28 mouse cellular contexts compared by ENCODE assay signal in genomic region chr10:60413756-60414155, GRCm38 (mm10). TPM values are rescaled to one million over a fixed set of nuclear protein-coding genes. Genes with fewer than 3 reads are reported as not detected.
DNase-seq lines count a peak whose midpoint lies in the region; TF ChIP-seq lines count a peak whose summit lies in the region.
"Had no signal": no experiment of that assay in that cellular context is flagged by ENCODE, and none has a peak within 500 bp of the region (broad histone marks: within the 10 kb centered on the region; RNA-seq: fewer than 3 reads in every experiment).

No protein-coding gene starts in this region.

- H3K27me3 ChIP-seq in spleen, adult 2 months (ENCODE audit: control insufficient read depth, insufficient read depth, low read length), result no peaks in the 10 kb centered on the region
- peaks cover 18% of the 10 kb centered on the region for H3K27me3 ChIP-seq in CH12.LX (replicated peaks)
- H3K27me3 ChIP-seq in splenic B cell, adult 2 months (ENCODE audit: control insufficient read depth, insufficient read depth, low read length, poor library complexity, severe bottlenecking), result no peaks in the 10 kb centered on the region
- H3K27me3 ChIP-seq in hindbrain, embryonic 10.5 days (ENCODE audit: insufficient read depth, poor library complexity, severe bottlenecking), result peaks cover 22% of the 10 kb centered on the region

- TF ChIP-seq POLR2A in spleen, adult 2 months (IDR thresholded peaks at IDR 0.05; ENCODE audit: low read depth, low read length), result no peak
- TF ChIP-seq POLR2A in CH12.LX (IDR thresholded peaks at IDR 0.05; ENCODE audit: low read depth, low read length), result no peak

- 40% methylated on average over 2 of the region's 2 CpGs for WGBS in spleen, adult 2 months
- WGBS in hindbrain, embryonic 10.5 days, result 90% methylated on average over 2 of the region's 2 CpGs

- H3K36me3 ChIP-seq in spleen, adult 2 months (ENCODE audit: control insufficient read depth, insufficient read depth, low read length), result no peaks in the 10 kb centered on the region
- no peaks in the 10 kb centered on the region for H3K36me3 ChIP-seq in CH12.LX (replicated peaks in 1 of 2; ENCODE audit: control insufficient read depth in 1 of 2, insufficient read depth in 1 of 2, low read length in 1 of 2)
- no peaks in the 10 kb centered on the region for H3K36me3 ChIP-seq in splenic B cell, adult 2 months (ENCODE audit: control insufficient read depth, insufficient read depth, low read length, poor library complexity, severe bottlenecking)
- no peaks in the 10 kb centered on the region for H3K36me3 ChIP-seq in hindbrain, embryonic 10.5 days
- H3K36me3 ChIP-seq: embryonic facial prominence, embryonic 12.5 days; embryonic facial prominence, embryonic 15.5 days; G1E; heart, embryonic 12.5 days; heart, embryonic 15.5 days had no signal

- no peak overlapping the region for H3K27ac ChIP-seq in spleen, adult 2 months (ENCODE audit: insufficient read depth, low read length)
- no peak overlapping the region for H3K27ac ChIP-seq in CH12.LX (ENCODE audit: insufficient read depth, low read depth)
- H3K27ac ChIP-seq in hindbrain, embryonic 10.5 days, result no peak overlapping the region
- H3K27ac ChIP-seq: embryonic facial prominence, embryonic 12.5 days; embryonic facial prominence, embryonic 15.5 days; gastrocnemius, adult 2 months; heart, embryonic 15.5 days; hindbrain, embryonic 14.5 days; hindbrain, postnatal 0 days had no signal

- no peak for TF ChIP-seq RAD21 in CH12.LX (IDR thresholded peaks at IDR 0.05; ENCODE audit: low read depth, low read length)

- H3K4me1 ChIP-seq in spleen, adult 2 months (ENCODE audit: control insufficient read depth, insufficient read depth, insufficient read length), result peaks cover 3% of the 10 kb centered on the region; the same call in 1 of the 2 replicates
- H3K4me1 ChIP-seq in CH12.LX (ENCODE audit: control insufficient read depth in 1 of 2, insufficient read depth in 2 of 2), result peaks cover 6 to 33% of the 10 kb centered on the region in 2 experiments
- peaks cover 9% of the 10 kb centered on the region for H3K4me1 ChIP-seq in hindbrain, embryonic 10.5 days (replicated peaks)
- H3K4me1 ChIP-seq: embryonic facial prominence, embryonic 15.5 days; heart, embryonic 12.5 days; heart, embryonic 15.5 days had no signal

- dilution Hi-C loops in CH12.LX (cut with MboI; ENCODE audit: extremely low pct_ligation_motif_present, extremely low pct_unique_long_range_greater_than_20kb, low sequenced_read_pairs), result no loop called here

- H3K79me2 ChIP-seq in CH12.LX (replicated peaks; ENCODE audit: control insufficient read depth, extremely low read depth, insufficient read depth, poor library complexity, severe bottlenecking), result no peaks in the 10 kb centered on the region

- no peak for TF ChIP-seq CTCF in spleen, adult 2 months (IDR thresholded peaks at IDR 0.05; ENCODE audit: extremely low read depth, insufficient read depth, insufficient read length, insufficient replicate concordance)
- no peak for TF ChIP-seq CTCF in CH12.LX (conservative IDR thresholded peaks at IDR 0.05 in 1 of 2, IDR thresholded peaks at IDR 0.05 in 1 of 2; ENCODE audit: low read depth in 2 of 2, low read length in 2 of 2)

- no peak overlapping the region for H3K9ac ChIP-seq in CH12.LX (ENCODE audit: insufficient read depth, low read depth)
- H3K9ac ChIP-seq: embryonic facial prominence, embryonic 12.5 days; embryonic facial prominence, embryonic 15.5 days; forebrain, postnatal 0 days; heart, embryonic 12.5 days; heart, embryonic 15.5 days; hindbrain, embryonic 14.5 days had no signal

- H3K9me3 ChIP-seq in CH12.LX (replicated peaks; ENCODE audit: low read length), result no peaks in the 10 kb centered on the region
- H3K9me3 ChIP-seq in hindbrain, embryonic 10.5 days, result no peaks in the 10 kb centered on the region
- H3K9me3 ChIP-seq: embryonic facial prominence, embryonic 12.5 days; embryonic facial prominence, embryonic 15.5 days; heart, embryonic 12.5 days; heart, embryonic 15.5 days had no signal

- H3K4me2 ChIP-seq in CH12.LX (ENCODE audit: insufficient read depth, low read depth, poor library complexity, severe bottlenecking), result no peak overlapping the region
- H3K4me2 ChIP-seq: embryonic facial prominence, embryonic 12.5 days; embryonic facial prominence, embryonic 15.5 days; heart, embryonic 12.5 days; heart, embryonic 15.5 days; hindbrain, embryonic 14.5 days had no signal

- no peak overlapping the region for H3K4me3 ChIP-seq in spleen, adult 2 months (ENCODE audit: extremely low read depth, insufficient read depth, insufficient read length)
- H3K4me3 ChIP-seq in CH12.LX (replicated peaks in 1 of 3; ENCODE audit: low read depth in 2 of 3, low read length in 2 of 3, poor library complexity in 1 of 3), result no peak overlapping the region
- no peak overlapping the region for H3K4me3 ChIP-seq in hindbrain, embryonic 10.5 days
- H3K4me3 ChIP-seq: embryonic facial prominence, embryonic 12.5 days; embryonic facial prominence, embryonic 15.5 days; gastrocnemius, adult 2 months; heart, embryonic 12.5 days; heart, embryonic 15.5 days had no signal

- no peak for TF ChIP-seq EP300 in CH12.LX (IDR thresholded peaks at IDR 0.05; ENCODE audit: low read length)

- DNase-seq in spleen, adult 2 months (ENCODE audit: low read depth in 1 of 2, low spot score in 2 of 2), result peak; percentile 34 to 45
- DNase-seq in spleen, adult 12 weeks (ENCODE audit: low spot score), result no peak
- DNase-seq in A20 (ENCODE audit: low read depth, low spot score), result peak; percentile 71
- peak; percentile 70 for DNase-seq in CH12.LX (ENCODE audit: extremely low read depth)
- DNase-seq in splenic B cell, adult 2 months (ENCODE audit: low read depth, low spot score), result peak; percentile 79
- no peak for DNase-seq in right cerebral cortex, postnatal 4 days
- no peak for DNase-seq in hindbrain, embryonic 10.5 days (ENCODE audit: low spot score)
- DNase-seq: adrenal gland, postnatal 10 days; adrenal gland, postnatal 36 days; cerebellum, adult 18-20 months; cerebellum, adult 9-11 months; cerebellum, postnatal 25 days; forebrain, postnatal 0 days; gastrocnemius, adult 2 months; gastrocnemius, postnatal 14 days; heart, adult 18-20 months; heart, postnatal 10 days; heart, postnatal 36 days had no signal

- in situ Hi-C loops in CH12.LX (cut with MboI; ENCODE audit: low pct_ligation_motif_present, low pct_unique_long_range_greater_than_20kb, low sequenced_read_pairs), result loop anchor here (5.0 to 10.0 kb wide), 3 partner anchors 111 to 339 kb away; partner anchors contain the start of gene Slc29a3

TF ChIP-seq in CH12.LX, 34 proteins besides CTCF, POLR2A, EP300 and RAD21:
- no peak for TF ChIP-seq USF2 (conservative IDR thresholded peaks at IDR 0.05; ENCODE audit: low read depth, low read length)
- no peak for TF ChIP-seq POLR2AphosphoS2 (IDR thresholded peaks at IDR 0.05; ENCODE audit: low read depth, low read length)
- TF ChIP-seq ELF1 (IDR thresholded peaks at IDR 0.05; ENCODE audit: low read depth, low read length), result 0 out of 2 replicates have a peak, but pooled peaks have one; percentile 43
- TF ChIP-seq E2F4 (IDR thresholded peaks at IDR 0.05; ENCODE audit: insufficient replicate concordance, low read depth, low read length), result no peak
- no peak for TF ChIP-seq JUND (conservative IDR thresholded peaks at IDR 0.05; ENCODE audit: low read depth, low read length)

RNA-seq across cellular contexts. Expression of gene Gm17455, which starts 14.2 kb away (rescaled TPM):
- 1.3 and 2.3 TPM in 2 replicates for polyA plus RNA-seq in spleen, adult 2 months (2012; rRNA removed)
- total RNA-seq in CH12.LX (2012; rRNA removed), result not detected in 2 replicates
- not detected in 2 replicates for total RNA-seq in CH12.LX (2014; rRNA removed)
- not detected in 2 replicates for polyA plus RNA-seq in CH12.LX (2012; ENCODE audit: insufficient read length, low read depth)
- 6.5 and 10.1 TPM in 2 replicates for polyA plus RNA-seq in hindbrain, embryonic 10.5 days (2016; fragmentation: Nextera tagmentation; extraction: Ambion mirVana)
- total RNA-seq: adrenal gland, adult 18-20 months; adrenal gland, postnatal 10 days; adrenal gland, postnatal 36 days; common myeloid progenitor, adult 5-6 weeks; G1E; heart, adult 18-20 months; heart, postnatal 10 days; heart, postnatal 36 days had no signal
- polyA plus RNA-seq: G1E, Patski had no signal

Comparison
In these comparisons a context has a peak if more than half of its experiments do, and no peak if none do; other contexts are left out.
1. DNase-seq: peak in spleen, adult 2 months (2 of 2), A20 (single experiment), CH12.LX (single experiment) and splenic B cell, adult 2 months (single experiment); none in spleen, adult 12 weeks (single experiment), right cerebral cortex, postnatal 4 days (single experiment) and hindbrain, embryonic 10.5 days (single experiment).